Mouse (Mus musculus): ENCODE measurements around the gene Eci2.

DNA sequence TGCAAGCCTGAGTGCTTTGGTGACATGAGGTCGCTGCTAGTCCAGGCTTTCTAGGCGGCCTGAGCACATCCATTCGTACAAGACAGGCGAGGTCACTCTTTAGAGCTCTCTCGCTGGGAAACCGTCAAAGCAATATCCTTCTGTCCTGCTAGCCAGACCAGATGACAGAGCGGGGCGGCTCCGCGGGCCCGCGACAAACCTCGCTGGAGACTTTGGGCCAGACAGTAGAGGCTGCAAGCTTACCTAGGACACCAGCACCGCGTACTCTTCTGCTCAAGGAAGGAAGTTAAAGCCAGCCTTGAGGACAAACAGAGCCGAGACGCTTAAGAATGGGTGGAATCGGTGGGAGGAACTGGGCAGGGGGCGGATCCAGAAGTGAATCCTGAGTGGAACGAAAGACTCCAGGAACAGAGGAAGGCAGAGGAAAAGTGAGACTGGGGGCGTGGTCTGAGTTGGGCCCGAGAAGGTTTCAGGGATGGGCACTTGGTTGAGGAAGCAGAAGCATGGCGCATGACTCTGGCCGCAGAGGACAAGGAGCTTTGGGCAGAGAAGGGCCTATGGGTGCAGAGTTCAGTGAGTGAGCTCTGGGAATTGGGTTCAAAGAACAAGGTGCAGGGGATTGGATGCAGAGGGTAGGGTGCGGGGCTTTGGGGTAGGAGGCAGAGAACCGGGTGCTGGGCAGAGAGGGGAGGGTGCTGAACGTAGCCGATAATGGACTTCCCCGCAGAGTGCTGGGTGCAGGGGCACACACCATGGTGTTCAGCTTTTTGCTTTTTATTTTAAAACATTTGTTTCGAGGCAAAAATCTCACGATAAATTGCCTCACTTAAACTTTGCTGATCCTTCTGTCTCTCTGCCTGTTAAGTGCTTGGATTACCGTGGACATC, 63.1 kb downstream of the Eci2 start, which contains the start of gene Eci3:
- TF ChIP-seq CTCF (IDR thresholded peaks at IDR 0.05; ENCODE audit: low read depth, low read length) (no peak), POLR2AphosphoS5 (IDR thresholded peaks at IDR 0.05; ENCODE audit: insufficient replicate concordance, low read depth, low read length) (no peak), GATA2 (IDR thresholded peaks at IDR 0.05; ENCODE audit: borderline replicate concordance, low read depth, low read length) (no peak)
